Mouse (Mus musculus) lung, postnatal 25 days (tissue): ENCODE data around the gene Thsd4.
"Not testable (repeated sequence)": the region's sequence is repeated elsewhere in the genome, so short reads cannot be mapped to it uniquely, and the experiment has no call there.

Experiments used
- DNase-seq: peaks from one replicate; pipeline ENCODE4 v3.0.0; 2022; ENCODE audit warnings: low spot score

Gene Thsd4

DNA sequence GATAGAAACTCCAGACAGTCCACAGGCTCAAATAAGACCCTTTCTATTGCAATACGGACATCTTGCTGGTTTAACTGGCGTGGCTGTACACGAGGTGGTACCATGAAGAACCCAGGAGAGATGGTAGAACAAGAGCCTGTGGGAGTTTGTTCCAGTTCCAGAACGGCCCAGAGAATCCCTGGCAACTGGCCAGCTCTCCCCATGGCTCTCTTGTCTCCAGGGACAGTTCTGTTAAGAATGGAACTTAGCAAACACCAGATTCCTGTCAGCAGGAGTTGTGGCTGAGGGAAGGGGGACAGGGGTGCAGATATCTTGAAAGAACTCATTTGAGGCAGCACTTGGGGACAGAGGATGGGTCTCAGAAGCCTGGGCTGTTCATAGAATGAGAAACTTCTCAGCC, 550.6 kb downstream of the Thsd4 start:
- no peak for DNase-seq

DNA sequence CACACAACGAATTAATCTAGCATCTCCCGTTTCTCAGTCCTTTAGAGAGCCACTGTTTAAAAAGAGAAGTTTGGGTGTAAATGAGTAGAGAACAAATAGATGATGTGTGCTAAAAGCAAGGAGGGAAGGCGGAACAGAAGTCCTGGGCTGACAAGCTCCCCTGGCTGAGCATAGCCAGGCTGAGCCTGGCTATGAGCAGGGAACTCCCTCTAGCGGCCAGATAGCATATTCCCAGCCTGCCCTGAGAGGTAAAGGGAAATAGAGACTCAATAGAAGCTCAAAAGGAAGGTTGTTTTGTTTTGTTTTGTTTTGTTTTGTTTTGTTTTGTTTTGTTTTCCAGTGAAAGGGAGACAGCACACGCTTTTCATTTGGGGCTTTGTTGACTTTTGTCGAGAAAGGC, 552.5 kb downstream of the Thsd4 start:
- peak; percentile 53 for DNase-seq

DNA sequence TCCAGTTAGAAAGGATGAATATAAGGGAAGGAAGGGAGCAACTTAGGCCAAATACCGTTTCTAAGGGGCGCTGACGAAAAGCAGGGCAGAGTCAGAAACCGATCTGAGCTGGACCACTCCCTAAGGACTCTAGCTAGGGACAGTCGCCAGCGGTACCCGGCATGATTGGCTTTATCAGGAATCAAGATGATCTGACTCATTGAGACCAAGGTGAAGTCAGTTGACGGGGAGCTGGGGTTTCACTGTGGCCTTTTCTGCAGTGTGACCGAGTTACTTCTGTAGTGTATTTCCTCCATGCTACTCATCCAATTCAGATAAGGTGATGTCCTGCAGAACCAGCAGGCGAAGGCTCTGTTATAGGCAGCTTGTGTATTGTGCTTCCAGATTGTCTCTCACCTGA, 556.8 kb downstream of the Thsd4 start:
- DNase-seq = no peak

DNA sequence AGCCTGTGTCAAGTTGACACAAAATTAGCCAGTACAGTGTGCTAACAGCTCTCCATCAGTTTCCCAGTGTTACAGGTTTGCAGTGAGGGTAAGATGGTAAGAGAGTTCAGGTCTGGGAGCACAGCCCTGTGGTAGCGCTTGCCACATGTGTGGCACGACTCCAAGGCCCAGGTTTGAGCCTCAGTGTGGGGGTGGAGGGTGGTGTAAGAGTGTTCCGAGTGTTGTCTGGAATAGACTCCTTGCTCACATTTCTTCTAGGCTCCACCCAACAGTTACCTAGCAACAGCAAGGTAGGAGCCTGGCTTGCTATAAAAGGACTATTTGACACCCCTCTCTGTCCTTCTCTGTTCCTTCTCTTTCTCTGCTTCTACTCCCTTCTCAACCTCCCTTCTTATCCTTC, 557.5 kb downstream of the Thsd4 start:
- DNase-seq = peak; percentile 72

DNA sequence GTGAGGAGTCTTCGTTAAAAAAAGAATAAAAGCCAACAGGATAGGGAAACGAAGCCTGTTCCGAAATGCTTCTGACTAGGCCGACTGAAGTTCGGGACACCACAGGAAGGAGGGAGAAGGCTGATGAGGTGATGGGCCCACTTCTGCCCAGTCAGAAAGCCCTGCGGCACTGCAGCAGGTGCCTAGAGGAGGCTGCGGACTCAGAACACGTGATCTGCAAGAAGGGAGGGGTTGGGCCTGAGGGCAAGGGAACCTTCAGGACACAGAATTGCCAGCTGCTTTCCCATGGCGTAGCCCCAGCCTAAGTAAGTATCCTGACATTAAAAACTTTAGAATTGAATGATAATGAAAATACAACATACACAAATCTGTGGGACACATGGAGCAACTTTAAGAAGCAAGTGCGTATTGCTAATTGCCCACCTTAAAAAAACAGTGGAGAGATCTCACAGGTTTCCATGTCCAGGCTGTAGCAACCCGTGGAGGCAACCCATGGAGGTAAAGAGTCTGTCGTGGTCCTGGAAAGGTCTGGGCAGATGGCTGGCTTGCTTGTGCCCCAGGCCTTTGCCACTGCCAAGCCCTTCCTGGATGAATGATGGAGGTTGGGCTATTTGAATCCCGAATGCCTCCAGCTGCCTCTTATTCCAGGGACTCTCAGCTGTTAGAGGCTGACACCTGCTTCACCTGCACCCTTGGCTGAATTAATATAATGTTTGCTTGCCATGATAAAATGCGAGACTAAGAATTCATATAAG, 560.5 kb downstream of the Thsd4 start:
- DNase-seq = no peak

DNA sequence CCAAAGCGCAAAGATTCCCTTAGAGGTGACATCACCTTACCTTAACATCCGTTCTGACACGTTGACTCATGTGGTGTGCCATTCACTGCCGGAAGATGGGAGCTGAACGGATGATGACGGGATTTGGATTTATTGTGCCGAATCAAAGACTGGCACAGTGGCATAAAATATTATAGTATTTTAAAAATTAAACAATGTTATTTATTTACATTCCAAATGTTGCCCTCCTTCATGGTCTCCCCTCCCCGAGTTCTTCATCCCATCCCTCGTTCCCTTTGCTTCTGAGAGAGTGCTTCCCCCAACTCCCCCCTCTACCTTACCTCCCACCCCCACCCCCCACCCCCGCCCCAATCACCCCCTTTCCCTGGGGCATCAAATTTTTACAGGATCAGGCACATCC, 561.3 kb downstream of the Thsd4 start, which contains the start of gene Nr2e3:
TSS of gene Nr2e3 (minus strand) at position 101 of the 400 bp plus-strand sequence.
- no peak for DNase-seq

DNA sequence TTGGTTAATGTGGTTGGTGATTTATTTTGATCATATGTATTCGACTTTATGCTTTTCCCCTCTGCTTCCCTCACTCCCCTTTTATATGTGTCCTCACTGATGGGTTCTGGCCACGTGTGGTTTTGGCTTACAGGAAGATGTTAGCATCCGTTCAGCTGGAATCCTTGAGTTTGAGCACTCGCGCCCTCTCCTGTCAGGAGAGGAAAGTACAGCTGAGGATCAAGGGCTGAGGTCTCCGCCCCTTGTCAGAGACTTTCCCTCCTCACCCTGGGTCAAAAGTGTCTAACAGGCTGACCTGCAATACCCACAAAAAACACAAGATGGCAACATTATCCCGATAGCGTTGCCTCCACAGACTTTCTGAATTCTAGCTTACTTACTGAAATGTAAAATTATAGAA, 562.6 kb downstream of the Thsd4 start:
- peak; percentile 88 for DNase-seq

DNA sequence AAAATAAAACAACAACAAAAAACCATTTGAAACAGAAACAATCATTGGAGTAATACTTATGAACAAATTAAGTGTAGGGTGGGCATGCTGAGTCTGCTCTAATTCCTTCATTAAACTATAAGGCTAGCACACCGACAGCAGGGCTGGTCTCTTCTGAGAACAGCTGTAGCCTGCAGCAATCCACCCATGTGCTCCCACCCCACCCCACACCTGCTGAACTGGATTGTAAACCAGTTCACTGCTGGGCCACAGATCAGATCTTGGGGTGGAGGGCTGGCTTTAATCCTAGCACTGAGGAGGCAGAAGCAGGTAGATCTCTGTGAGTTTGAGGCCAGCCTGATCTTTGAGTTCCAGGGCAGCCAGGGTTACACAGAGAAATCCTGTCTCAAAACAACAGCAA, 563.7 kb downstream of the Thsd4 start:
- not testable (repeated sequence) for DNase-seq

DNA sequence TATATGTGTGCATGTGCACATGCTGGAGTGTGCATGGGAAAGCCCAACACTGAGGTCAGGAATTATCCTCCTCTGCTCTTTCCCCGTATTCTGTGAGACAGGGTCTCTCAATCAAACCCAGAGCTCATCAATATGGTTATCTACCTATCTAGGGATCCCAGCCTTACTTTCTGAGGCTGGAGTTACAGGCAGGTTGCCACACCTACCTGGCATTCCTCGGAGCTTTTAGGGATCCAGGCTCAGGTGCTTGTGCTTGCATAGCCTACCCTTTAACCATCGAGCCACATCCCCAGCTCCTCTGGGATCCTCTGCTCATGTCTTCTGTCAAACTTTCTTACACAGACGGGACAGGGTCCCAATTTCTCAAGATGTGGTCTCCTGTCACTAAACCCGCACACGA, 565.4 kb downstream of the Thsd4 start:
- DNase-seq = no peak

DNA sequence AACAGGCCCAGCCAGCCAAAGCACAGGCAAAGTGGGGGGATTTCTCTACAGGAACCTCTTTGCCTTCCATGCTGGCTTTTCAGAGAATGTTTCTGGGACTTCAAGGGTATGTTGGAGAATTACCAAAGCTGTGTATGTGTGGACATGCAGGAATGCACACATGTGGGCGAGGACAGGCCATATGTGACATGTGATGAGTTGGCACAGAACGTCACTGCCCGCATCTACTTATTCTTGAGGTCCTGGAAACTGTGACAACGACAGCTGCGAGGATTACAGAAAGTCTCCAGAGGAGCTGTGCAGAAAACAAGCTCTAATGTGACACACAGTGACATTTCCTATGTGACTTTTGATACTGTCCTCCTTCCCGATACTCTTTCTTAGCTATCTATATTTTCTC, 566.2 kb downstream of the Thsd4 start:
- no peak for DNase-seq

DNA sequence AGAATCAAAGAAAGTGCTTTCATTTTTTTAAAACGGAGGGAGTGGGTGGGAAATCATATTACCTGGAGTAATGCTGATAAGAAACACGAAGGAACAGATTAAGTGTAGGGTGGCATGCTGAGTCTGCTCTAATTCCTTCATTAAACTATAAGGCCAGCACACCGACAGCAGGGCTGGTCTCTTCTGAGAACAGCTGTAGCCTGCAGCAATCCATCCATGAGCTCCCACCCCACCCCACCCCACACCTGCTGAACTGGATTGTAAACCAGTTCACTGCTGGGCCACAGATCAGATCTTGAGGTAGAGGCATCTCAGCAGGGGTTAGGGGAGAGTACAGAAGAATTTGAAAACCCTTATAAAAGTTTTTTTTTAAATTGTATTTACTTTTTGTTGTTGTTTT, 566.6 kb downstream of the Thsd4 start:
- no peak for DNase-seq

DNA sequence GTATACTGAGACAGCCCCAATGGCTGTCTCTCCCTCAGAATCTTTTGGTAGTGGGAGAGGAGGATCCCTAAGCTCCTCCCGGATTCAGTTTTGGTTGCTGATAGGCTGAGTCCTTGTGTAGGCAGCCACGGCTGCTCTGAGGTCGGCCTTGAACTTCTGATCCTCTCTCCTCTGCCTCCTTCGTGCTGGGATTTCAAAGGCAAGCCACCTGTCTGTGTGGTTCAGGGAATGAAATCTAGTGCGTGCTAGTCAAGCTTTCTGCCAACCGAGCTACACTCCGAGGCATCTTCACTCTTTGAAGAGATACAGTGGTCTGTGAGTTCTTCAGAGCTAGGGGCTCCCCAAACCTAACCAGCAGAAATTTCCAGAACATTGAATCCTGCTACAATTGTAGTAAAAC, 568.3 kb downstream of the Thsd4 start:
- no peak for DNase-seq

DNA sequence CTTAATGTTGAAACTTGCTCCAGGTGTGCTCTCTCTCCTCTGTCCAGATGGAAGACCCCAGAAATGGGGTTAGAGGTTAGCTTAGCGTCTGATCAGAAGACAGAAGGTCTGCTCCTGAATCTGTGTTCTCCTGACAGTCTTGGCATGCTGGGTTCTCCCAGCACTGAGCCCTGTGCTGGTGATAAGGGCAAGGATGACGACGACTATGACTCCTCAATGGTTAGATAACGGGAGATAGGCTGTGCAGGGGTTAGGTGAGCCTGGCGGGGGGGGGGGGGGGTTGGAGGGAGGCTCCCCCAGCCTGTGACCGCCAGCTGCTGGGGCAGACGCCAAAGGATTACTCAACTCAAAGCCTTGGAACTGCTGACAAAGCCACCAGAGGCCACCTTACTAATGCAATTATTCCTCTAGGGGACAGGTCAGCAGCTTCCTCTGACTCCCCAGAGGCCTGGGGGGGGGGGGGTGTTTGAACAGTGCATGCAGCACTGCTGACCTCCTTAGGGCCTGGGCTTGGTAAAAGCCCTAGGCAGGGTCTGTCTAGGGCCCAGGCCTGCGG, 569.3 kb downstream of the Thsd4 start:
- no peak for DNase-seq

DNA sequence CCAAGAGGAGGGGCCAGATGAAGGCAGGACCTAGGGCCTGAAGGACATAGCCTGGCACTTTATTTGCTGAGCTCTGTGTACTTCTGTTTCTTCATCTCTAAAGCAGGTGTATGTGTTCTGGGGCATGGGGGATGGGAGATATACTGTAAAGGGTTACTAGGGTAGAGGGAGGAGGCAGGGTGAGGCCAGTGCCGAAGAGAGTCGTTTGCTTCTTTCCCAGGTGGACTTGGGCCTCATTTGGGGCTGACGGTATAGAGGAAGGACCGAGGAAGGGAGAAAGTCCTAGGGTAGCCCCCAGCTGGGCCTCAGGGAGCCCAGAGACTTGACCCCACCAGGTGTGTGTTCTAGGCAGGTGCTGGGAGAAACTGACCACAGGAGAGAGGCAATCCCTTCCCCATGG, 569.9 kb downstream of the Thsd4 start:
- DNase-seq = no peak

DNA sequence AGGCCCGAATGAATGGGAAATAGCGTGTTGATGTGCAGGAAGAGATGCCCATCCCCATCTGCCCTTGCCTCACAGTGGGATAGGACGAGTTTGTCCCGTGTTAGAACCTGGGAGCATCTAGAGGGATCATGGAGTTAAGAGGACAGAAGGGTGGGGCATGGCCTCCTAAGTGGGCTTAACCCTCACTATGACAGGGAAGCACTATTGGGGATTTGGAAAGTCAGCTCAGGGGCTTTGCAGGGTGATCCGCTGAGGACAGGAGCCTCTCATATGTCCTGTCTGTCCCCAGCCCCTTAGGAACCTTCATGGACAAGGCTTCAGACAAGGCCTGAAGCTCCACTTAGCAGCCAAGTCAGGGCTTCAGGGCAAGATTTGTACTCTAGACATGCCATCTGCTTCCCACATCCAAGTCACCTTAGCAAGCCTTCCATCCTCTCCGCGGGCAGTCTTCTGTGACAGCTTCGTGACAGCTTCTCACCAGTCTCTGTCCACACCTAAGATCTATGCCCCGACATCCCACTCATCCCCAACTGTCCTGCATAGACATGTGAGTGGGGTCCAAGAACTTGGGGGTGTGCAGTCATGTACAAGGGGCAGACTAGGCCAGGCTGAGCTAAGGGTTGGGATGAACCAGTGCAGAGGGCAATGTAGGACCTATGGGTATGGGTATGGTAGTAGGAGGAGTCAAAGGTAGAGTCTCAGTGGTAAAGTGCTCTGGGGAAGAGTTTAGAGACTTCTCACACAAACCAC, 570.7 kb downstream of the Thsd4 start:
- no peak for DNase-seq

DNA sequence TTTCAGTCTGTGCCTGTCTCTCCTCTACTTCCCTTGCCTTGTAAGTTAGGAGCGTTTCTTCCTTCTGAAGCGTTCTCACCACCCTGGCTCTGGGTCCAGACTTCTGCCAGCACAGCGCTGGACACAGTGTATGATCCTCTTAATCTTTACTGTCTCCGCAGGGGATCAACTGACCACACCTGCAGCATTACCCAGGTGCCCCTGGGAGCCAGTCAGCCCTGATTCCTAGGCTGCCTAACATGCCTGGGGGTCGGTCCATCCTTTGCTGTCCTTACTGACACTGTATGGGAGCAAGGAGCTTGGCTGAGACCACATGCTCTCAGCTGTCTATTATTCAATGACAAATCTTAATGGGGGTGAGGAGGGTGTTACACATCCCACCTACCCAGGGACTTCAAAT, 571.9 kb downstream of the Thsd4 start:
- DNase-seq = no peak

DNA sequence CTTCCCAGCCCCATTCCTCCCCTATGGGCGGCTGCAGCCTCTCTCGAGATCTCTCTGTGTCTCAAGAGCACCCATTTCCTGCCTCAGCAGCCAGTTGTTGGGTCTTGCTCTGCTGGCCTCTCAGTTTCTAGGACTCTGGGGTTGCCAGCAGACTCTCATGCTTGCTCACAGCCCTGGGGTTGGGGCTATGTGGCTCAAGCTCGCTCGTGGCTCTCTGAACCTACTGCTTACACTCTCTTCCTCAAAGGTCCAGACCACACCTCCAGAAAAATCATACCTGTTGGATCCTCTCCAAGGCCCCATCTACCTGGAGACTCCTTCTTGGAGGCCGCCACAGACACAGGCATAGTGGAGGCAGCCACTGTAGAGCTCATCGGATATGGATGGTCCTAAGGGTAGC, 572.3 kb downstream of the Thsd4 start:
- no peak for DNase-seq

DNA sequence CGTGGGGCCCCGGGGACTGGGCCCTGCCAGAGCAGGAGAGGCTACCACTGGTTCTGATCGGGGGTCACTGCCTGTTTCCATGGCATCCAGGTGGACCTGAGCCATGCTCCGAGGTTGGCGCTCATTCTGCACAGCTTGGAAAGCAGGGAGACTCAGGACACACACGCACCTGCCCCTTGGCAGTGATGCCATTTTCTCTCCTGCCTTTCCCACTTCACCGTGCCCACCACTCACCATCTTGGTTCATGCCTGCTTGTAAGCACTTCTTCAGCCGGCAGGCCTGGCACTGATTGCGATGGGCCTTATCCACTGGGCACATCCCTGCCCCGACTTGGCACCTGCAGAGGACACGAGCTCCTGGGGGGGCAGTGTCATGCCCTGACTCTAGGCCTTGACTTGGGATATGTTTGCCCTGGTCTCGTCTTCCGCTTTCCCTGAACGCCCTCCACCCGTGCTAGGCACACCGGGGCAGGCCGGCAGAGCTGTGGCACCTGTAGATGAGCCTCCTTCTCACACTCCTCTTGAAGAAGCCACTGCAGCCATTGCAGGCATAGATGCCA, 573.1 kb downstream of the Thsd4 start:
- DNase-seq = no peak

DNA sequence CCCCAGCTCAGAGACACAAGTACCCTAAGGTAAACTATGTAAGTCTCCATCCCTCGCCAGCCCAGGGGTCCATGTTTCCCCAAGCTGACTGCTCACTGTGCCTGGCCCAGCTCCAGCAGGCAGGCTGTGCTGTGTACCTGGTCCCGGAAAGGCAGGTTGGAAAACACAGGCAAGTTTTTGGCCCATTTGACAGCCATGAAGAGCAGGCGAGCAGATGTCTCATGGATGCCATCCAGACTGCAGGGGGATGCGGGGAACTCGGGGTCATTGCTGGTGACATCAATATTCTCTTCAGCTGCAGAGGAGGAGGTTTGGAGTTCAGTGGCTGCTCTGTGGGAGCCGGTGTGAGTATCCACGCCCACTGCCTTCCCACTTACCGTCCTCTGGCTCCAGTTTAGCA, 573.6 kb downstream of the Thsd4 start:
- DNase-seq = no peak

DNA sequence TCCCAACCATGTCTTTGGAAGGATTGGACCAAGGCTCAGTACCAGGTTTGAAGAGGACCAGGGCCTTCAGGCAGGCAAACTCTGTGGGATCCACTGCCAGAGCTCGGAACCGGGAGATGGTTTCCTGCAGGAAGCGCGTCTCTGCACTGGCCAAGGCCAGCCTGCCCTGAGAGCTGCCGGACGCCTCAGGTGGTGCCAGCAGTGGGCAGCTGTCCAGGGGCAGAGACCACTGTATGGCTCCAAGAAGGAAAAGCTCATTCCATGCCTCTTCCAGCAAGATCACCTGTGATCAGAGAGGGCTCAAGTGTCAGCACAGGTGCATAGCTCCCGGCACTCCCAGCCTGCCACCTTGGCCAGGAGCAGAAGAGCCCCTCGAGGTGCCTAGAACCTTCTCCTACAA, 574.6 kb downstream of the Thsd4 start:
- no peak for DNase-seq

DNA sequence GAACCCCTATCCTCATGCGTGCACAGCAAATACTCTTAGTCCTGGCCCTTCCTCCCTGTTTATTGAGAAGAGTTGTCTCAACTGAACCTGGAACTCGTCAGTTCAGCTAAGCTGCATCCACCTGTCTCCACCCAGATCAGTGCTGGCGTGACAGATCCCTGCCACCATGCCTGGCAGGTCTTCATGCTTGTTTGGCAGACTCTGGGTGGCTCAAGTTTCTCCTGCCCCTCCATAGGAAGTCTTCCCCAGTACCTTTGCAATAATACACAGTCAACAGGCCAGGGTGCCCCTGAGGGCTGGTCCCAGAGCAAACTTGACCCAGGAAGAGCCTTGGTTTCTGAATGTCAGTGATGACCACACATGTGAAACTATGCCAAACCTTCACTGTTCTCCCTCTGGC, 576.6 kb downstream of the Thsd4 start:
- no peak for DNase-seq

DNA sequence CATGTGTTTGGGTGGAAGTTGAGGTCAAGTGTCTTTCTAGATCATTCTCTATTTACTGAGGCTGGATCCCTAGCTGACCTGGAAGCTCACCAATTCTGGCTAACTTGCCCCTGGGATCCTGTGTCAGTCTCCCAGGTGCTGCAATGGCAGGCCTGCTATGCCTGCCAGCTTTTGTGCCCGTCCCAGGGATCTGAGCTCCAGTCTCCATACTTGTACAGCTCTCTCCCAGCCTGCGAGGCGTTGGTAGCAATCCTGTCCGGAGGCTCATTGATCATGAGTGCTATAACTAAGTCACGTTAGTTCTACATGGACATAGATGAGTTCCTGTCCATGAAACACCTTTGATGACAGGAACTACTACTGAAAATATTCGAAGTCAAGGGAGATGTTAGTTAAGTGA, 578.0 kb downstream of the Thsd4 start:
- DNase-seq = no peak

DNA sequence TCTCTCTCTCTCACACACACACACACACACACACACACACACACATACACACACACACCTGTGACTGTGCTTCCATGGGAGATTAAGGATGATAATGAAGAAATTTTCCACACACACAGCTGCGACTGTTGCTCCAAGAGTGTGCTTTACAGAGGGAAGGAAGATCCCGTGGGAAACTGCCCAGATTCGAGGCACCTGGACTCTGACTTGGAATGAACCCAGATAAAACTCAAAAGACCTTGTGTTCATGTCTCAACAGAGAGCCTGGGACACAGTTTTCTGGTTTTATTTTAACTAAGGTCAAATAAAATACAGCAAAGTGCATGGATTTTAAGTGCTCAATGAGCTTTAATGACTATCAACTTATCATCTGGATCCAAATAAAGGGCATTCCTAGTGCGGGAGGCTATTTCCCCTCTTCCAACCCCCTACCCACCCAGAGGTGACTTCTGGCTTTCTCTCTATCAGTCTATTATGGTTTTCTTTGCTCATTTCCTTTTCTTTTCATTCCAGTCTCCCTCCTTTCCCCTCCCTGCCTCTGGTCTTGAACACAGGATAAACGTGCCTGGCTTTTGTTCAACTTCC, 579.3 kb downstream of the Thsd4 start:
- no peak for DNase-seq
